Mouse (Mus musculus): ENCODE measurements at regions not wholly inside any gene's neighbourhood (a gene's known extent, or its start where the extent isn't known, plus 50 kb on each side); places are given as distances from the start of the nearest gene placed in this dataset.

DNA sequence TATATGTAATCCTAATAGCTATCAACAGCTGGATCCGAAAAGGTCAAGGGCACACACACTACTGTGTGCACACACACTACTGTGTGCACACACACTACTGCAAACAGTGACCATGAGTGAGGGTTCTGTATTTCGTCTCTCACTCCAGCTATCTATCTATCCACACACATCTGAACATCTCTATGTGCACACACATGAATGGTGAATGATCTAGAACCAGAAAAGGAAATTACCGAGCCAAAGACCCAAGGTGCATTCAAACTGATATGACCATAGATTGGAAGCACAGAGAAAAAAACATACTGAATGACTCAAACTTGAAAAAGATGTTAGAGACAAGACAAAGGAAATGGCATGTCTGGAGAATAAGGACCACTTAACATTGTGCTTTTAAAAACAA, 166.8 kb upstream of the Map3k1 start:
- no peak for DNase-seq (ENCODE audit: low spot score in 2 of 2)

DNA sequence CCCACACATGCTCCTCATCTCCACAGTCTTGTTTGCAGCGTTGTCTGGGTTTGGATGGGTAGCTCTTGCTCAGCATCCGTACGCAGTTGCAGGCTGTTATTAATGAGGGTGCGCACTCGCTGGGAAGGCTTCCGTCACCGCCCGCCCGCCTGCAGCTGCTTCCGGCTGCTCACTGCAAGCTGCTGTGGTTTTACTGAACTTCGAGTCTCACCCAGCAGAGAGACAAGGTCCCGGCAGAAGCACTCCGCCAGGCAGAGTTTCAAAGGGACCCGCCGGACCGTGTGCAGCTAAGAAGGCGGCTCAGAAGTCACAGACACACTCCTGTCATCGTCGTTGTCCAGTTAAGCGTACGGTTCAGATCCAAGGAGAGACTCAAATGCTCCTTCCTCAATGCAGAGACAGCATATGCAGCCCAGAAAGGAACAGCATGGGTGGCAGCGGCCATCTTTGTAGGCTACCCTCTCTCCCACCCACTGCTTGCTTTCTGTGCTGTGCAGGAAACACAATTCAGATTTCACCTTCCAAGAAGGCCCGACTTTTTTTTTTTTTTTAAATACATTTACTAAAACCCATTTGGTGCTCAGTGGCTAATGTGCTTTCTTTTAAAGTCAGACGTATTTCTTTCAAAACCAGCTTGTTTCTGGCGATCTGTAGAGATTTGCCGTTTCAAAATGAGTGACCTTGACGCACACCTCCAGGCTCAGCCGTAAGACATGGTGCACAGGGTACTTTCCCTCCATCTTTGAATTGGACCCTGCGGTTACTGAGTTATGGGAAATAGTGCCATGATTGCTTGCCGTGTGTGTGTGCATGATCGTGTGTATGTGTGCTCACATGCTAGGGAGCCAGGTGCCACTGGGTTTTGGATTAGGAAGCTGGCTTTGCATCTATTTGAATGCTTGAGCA, 169.2 kb upstream of the Map3k1 start:
- no peak for DNase-seq (ENCODE audit: low spot score in 2 of 2)

DNA sequence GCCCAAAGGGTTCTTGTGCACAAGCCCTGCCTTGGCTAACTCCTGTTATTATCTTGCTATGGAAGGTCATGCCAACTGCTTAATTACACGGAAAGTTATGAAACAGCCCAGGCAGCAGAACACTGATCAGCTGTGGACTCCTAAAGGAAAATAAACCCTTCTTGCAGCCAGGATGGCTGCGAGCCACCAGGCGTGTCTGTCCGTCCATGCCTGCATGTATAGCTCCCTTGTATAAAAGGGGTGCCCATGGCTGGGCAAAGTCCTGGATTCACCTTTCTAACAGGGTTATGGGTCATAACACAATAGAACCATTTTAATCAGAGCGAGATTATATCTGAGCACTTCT, 169.9 kb upstream of the Map3k1 start:
- DNase-seq (ENCODE audit: low spot score in 2 of 2), result no peak

DNA sequence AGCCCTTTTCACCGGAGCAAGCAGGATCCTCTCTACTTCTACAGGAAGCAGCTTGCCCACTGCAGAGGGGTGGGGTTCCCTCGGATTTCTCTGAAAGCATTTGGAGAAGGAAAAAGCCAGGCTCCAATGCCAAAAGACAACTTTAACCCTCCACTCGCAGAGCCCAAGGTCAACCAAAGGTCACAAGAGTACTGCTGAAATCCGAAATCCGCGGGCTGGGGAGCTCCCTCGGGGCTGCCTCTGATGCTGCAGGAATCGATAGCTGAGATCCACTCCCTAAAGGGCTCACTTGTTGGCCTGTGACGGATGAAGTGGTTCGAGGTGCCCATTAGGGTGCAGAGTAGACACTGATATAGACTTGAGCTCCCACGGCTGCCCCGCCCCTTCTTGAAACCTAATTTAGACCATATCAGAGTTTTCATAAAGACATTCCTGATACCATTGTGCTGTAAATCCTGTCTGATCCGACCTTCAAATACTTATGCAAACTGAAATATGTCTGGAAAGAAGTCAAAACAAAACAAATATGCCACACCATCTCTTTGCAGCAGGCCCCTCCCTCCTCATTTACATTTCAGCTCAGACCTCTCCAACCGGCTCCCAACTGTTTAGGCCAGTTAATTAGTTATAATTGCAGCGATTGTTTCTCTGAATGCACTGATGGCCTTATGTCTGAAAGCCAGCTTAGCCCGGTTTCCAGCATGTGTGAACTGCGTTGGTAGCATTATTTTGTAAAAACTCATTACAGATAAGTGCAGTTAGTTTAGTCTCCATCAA, 170.8 kb upstream of the Map3k1 start:
- no peak for DNase-seq (ENCODE audit: low spot score in 2 of 2)

DNA sequence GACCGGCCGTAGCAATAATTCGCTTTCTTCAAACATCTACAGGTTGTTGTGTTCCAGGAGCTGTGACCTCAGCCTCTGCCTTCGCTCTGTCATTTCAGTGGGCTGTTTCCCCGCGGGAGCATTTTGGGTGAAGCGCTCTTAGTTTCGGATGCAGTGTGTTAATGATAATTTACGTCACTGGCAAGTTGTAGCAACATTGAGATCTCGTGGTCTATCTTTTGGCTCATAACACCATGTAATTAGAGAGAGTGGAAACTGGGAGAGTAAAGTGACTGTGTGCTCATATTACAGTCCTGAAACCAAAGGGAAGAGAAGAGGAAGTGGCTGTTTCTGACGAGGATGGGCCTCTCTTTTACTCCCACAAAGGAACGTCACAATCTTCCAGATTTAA, 171.4 kb upstream of the Map3k1 start:
- DNase-seq (ENCODE audit: low spot score in 2 of 2), result no peak

DNA sequence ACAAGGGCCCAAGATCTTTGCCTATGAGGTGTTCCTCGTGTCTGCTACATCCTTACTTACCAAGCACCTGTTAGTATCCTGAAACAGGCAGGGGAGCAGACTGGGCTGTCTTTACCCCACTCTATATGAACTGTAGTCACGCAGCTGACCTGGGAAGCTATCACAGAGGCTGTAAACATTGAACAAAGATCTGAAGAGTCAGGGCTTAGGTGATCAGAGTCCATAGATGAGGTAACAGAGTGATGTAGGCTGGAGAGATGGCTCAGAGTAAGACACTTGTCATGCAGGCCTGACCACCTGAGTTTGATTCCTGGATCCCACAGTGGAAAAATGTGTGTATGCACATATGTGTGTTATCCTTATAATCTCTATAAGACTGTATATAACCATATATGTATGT, 172.3 kb upstream of the Map3k1 start:
- no peak for DNase-seq (ENCODE audit: low spot score in 2 of 2)

DNA sequence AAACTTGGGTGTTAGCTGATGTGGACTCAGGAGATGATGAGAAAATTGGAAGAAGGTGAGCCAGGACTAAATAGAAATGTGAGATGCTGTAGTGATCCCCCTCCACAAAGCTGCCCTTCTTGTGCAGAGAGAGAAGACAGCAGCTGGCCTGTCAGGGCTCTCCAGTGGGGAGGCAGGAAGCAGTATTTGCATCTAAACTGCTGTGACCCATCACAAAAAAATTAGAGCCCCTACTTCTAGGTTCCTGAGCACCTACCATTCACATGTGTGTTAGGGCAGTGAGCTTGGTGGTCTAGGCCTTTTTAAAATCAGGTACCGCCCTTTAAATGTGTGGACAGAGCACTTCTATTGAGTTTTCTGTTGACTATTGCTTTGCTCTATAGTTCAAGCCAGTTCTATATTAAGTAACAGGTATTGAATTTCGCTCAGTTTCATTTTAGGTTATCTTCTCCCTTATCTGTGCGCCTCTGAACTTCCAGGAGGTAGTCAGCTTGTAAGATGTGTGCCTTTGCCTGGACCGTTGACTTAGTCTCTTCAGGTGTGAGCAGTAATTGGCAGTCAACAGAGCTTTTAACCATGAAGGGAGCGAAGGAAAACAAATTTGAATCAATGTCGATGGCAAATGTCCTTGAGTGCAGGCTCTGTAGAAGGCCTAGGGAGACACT, 174.1 kb upstream of the Map3k1 start:
- no peak for DNase-seq (ENCODE audit: low spot score in 2 of 2)

DNA sequence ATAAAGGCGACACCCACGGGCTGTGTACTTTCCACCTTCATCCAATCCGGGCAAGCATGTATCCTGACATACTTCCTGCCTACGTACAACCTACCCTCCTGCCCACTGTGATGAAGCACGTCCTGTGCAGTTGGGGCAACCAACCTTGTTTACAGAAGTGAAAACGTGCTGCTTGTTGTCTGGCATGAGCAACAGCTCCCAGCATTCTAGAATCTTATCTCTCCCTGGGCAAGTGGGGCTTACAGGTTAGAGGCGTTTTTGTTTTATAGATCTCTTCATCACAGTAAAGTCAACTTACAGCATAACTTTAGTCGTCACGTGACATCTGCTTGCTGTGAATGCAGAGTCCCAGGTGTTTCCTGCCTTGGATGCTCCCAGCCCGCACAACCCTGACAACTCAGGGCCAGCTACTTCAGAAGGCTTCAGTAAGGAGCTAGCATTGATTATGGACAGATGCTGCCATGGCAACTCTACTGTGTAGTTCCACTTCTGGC, 175.3 kb upstream of the Map3k1 start:
- no peak for DNase-seq (ENCODE audit: low spot score in 2 of 2)

DNA sequence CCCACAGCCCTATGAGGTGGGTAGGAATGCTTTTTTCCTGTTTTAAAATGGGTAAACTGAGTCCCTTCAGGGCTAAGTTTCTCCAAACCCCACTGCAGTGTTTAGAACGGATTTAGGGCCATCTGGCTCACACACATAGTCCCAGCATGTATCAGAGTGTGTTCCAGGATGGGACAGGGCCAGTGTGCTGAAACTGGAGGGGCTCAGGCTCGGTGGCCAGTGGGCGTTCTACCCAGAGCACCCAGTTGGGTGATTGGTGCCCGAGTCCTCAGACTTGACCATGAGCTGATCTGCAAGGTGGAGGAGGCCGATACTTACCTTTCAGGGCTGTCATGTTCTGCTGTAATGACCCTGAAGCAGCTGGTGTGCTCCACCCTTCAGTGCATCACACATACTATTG, 176.6 kb upstream of the Map3k1 start:
- no peak for DNase-seq (ENCODE audit: low spot score in 2 of 2)

DNA sequence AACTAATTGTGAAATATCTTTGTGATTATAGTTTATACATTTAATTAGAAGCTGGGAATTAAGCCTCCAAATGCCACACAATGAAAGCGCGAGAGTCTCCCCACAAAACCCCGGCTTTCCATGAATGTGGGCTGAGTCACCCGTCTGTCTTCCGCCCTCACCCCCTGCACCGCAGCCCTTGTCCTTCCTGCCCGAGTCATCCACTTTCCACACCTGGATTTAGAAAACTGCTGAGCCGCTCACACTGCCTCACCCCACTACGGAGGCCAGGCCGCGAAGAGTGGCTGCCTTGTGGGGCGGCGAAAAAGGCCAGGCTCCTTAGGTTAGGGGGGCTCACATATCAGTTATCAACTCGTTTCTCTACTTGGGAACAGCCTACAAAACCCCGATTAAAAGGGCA, 177.9 kb upstream of the Map3k1 start:
- DNase-seq (ENCODE audit: low spot score in 2 of 2), result no peak

DNA sequence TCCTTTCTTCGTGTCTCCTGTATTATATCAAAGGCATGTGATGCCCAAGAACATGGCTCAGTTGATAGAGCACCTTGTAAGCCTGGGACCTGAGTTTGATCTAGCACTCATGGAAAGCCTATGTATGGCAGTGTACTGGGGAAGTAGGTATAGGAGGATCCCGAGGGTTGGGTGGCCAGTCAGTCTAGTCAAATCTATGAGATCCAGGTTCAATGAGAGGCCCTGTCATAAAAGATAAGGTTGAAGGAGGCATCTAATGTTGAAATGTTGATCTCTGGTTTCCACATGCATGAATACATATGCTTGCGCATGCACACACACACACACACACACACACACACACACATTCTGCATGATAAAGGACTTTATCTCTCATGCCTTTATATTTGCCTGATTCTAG, 178.6 kb upstream of the Map3k1 start:
- no peak for DNase-seq (ENCODE audit: low spot score in 2 of 2)

DNA sequence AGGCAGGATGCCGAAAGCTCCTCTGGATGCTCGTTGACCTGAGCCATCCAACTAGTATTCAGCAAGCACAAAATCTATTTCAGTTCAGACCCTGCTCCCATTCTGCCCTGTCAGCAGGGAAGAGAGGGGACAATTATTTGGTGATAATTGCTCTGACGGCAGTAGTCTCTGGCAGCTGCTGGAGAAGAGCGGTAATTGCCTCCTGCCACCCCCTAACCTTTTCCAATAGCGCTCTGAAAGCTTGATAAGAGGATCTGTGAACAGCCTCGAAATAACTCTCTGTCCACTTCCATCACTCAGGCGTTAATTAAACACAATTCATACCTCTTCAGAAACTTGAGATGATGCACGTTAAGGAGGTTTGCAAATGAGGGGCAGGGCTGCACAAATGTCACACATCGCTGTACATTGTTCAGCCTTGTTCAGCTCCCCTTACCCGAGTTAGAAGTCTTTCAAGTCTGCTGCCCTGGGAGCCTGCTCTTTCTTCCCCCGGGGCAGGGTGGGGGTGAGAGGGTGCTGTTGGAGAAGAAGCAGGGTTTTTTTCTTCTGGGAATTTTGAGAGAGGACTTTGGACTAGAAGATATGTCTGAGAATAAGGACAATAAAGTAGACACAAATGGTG, 182.2 kb upstream of the Map3k1 start:
- no peak for DNase-seq (ENCODE audit: low spot score in 2 of 2)

DNA sequence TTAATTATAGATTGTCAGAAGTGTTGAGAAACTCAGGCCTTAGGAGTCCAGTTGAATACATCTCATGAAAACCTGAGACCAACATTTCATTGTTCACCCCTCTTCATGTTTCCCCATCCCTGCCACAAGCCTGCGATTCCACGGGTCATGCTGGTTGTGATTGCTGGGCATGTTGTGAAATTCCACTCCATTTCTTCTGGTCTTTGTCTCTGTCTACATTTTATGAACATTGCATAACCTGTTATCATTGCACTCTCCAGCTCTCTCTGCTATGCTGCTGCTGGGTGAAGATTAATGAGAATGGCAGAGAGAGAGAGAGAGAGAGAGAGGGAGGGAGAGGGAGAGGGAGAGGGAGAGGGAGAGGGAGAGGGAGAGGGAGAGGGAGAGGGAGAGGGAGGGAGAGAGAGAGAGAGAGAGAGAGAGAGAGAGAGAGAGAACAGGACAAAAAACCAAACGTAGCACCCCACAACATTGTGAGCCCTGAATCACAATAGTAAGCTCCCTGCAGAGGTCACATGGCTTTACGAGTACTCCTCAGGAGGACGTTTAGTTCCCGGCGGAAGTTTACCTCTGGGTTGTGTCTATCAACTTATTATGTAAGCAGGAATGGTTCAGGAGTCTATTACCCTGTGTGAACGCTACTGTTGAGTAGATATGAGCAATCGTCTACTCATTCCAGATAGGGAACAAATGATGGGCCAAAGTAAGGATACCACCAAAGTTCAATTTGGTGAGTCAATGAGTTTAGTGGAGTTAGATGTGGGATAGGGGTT, 183.5 kb upstream of the Map3k1 start:
- DNase-seq (ENCODE audit: low spot score in 2 of 2), result no peak

DNA sequence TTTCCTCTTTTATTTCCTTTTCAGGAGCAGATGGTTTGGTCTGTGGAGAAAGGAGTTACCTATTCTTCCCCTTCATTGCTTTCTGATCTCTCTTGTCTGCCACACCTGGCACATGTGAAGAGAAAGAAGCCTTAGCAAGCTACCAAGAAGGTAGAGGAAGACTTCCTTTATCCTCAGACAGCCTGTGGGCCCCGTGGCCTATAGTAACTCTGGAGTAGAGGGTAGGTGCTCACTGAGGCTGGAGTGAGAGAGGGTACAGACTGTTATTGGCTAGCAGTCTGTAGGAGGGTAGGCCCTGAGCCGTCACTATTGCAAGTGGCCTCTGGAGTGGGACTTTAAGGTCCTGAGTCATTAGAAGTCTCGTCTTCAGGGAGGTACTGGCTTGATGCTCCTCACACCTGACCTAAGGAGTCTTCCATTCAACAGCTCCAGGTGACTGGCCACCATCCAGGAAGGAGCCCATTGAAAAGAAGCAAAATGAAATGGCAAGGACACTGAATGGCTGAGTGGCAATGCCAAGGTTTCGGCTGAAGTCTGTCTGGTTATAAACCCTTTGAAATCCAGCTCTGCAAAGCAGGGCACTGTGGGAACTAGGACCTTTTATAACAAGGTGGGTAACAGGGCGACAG, 186.2 kb upstream of the Map3k1 start:
- DNase-seq (ENCODE audit: low spot score in 2 of 2), result no peak

DNA sequence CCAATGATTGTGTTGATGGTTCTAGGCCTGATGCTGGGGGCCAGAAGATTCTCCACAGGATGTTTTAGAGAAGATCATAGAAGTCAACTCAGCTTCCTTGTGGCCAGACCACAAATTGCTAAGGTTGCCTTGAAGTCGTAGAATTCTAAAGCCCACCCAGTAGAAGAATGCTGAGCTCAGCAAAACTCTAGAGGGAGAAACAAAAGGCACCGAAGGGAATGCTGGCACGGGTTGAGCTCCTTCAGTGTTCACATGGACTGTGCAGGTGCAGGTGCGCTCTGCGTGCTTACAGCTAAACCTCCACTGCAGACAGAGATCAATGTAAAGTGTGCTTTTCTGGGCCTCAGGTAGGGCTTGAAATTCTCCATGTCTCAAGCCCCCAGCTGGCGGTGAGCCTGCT, 186.9 kb upstream of the Map3k1 start:
- DNase-seq (ENCODE audit: low spot score in 2 of 2), result no peak

DNA sequence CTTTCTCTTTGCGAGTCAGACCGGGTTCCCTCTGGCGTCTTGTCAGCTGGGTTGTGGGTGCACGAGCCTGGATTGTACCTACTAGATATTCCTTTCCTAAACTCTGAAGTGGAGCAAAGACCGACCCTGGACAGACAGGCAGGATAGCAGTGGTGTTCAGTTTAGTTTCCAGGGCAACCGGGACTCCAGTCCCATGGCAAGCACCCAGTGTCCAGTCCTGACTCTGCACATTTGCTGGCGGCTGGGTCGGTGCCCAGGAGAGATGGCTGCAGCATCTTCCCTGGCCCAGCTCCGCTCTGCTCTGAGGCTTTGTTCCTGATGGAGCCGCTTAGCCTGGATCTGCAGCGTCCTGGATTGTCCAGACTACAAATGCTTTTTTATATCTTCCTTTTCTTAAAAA, 188.1 kb upstream of the Map3k1 start:
- DNase-seq (ENCODE audit: low spot score in 2 of 2), result peak; percentile 44 to 64

DNA sequence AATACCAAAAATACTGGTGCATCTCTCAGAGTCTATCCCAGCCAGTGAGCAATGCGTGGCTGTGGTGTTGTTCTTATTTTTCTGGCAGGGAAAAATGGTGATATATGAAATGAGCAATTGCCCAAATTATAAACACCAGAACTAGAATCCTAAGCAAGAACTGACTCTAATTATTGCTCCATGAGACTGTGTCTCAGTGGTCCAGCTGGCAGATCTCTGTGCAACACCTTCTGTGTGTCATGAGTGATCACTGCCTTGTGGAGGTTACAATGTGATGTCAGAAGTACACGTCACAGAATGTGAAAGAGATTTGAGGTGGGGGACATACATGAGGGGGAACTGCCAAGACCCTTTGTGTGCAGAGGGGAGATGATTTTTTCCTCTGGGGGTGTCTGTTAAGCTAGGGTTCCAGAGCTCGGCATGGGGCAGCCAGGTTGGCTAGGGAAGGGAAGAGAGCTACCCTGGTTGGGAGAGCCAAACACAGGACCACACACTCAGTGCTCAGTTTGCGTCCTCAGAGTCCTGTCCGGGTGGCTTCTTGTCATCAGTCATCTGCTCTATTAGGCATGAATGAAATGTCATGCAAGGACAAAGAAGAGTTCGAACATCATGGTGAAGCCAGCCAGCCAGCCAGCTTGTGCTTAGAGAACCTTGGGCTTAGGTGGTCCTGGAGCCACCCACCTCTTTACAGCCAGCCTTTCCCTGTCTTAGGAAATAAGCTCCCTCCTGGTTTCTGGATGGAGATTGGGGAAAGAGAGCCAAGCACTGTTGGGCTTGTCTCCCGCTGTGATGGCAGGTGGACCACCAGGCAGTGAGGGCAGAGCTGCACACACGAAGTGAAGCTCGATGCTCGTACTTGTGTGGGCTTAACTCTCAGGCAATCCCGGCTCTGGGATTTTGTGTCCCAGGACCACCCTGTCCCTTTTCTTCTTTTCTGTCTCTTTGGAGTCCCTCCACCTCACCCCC, 189.5 kb upstream of the Map3k1 start:
- no peak for DNase-seq (ENCODE audit: low spot score in 2 of 2)

DNA sequence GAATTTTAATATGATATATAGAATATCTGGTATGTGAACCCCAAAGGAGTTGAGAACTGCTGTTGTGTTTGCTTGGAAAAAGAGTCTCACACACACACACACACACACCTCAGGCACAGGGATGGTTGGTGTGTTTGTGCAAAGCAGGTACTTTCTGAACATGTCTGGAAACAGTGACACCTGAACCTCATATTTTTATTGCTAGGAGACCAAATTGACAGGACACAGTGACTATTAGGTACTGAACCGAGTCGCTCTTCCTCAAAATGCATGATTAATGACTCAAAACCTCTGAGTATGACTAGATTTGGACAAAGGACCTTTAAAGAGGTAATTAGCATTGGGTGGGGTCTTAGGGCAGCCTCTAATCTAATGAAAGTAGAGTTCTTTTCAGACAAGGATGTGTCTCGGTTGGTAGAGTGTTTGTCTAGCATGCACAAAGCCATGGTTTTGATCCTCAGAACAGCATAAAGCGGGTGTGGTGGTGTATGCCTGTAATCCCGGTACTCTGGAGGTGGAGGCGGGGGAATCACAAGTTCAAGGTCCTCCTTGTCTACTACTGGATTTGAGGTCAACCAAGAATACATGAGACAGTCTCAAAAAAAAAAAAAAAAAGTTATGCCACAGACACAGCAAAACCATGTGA, 191.0 kb upstream of the Map3k1 start:
- DNase-seq (ENCODE audit: low spot score in 2 of 2), result no peak

DNA sequence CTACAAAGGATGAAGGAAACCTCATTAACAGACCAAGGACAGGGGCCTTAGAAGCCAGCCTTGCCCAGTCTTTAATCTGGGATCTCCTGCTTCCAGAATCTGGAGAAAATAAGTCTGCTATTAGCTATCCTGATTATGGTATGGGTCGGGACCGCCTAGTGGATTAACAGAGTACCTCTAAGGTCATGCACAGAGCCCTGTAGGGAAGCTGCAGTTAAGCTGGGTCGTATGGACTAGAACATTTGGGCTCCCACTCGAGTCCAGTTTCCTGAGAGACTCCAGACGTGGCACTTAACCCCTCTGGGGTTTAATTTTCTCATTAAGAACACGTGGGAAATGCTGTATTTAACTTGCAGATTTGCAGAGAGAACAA, 191.5 kb upstream of the Map3k1 start:
- no peak for DNase-seq (ENCODE audit: low spot score in 2 of 2)
